Mouse (Mus musculus): ENCODE measurements around the gene Rnf220.

Gene Rnf220

DNA sequence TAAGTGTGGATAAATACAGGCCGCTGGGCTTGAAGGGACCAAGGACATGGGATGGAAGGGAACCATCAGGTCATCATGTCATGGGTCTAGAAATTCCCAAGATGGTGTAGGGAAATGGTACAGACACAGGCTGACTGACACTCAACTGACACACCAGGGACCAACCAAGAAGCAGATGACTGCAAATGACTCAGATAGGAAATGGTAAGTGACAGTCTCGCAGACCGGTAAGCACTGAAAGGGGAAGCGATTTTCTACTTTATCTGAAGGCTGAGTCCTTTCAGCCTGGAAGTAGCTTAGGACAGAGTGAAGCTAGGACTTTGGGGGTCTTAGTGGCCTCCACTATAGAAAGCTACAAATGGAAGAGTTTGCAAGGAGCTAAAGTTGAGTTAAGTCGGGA, 155.6 kb downstream of the Rnf220 start:
- 95% methylated on average over 5 of the region's 5 CpGs for WGBS

DNA sequence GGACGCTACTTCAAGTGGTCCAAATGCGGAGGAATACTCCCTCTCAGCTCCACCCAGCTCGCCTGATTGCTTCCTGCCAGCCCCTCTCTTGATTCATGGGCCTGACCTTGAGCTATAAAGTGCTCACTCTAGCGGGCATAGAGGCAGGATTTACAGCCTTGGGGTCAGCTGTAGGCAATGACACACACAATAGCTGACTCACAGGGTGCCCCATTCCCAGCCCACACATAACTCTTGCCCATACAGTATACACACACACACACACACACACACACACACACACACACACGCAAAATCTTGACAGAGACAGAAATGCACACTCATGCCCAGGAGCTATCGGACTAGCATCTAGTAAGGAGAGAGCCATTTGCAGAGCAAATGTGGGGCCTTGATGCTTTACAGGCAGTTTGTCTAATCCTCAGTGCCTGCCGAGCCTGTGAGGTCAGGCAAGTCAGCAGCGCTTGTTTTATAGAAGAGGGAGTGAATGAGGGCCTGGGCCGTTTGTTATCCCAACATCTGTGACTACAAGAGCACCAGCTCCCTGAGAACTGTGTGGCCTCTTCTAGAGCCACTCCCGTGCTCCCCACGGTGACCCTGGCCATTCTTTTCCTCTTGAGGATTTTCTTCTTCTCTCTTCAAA, 165.9 kb downstream of the Rnf220 start:
- 77% methylated on average over 11 of the region's 11 CpGs for WGBS

GRCm38 (mm10) chr4:117330132-117330531, 166.7 kb downstream of the Rnf220 start:
- WGBS, result 93% methylated on average over 3 of the region's 3 CpGs

DNA sequence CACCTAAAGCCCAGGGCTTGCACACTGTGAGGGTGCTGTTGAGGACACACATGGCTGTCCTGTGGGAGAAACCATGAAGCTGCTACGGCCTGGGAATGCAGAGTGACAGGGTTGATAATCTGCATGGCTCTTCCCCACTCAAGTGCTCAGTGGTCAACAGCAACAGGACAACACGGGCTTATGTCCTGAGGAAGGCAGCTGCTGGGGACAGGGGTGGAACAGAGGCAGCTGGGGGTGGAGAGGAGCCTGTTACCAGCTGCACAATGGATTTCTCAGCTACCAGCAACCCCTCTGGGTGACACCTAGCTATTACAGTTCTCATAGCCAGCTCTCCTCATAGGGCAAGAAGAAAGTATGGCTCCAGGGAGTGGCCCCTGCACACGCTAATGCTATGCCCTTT, 169.9 kb downstream of the Rnf220 start:
- WGBS, result 88% methylated on average over 3 of the region's 3 CpGs

DNA sequence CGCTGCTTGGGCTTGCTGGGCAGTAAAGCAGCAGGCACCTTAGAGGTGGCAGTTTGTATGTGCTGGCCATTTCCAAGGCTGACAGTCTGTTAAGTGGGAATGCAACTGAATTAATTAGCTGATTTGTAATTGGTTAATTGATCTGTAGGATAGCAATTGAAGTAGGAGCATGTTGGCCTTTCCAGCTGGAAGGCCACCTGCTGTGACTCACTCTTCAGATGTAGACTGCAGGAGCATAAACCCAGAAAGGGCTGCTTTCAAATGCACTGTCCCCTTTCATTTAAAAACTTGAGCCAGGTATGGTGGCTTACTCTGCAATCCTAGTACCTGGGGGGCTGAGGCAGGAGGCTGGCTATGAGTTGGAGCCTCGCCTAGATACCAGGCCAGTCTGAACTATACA, 171.8 kb downstream of the Rnf220 start:
- WGBS, result 97% methylated on average over 2 of the region's 2 CpGs

DNA sequence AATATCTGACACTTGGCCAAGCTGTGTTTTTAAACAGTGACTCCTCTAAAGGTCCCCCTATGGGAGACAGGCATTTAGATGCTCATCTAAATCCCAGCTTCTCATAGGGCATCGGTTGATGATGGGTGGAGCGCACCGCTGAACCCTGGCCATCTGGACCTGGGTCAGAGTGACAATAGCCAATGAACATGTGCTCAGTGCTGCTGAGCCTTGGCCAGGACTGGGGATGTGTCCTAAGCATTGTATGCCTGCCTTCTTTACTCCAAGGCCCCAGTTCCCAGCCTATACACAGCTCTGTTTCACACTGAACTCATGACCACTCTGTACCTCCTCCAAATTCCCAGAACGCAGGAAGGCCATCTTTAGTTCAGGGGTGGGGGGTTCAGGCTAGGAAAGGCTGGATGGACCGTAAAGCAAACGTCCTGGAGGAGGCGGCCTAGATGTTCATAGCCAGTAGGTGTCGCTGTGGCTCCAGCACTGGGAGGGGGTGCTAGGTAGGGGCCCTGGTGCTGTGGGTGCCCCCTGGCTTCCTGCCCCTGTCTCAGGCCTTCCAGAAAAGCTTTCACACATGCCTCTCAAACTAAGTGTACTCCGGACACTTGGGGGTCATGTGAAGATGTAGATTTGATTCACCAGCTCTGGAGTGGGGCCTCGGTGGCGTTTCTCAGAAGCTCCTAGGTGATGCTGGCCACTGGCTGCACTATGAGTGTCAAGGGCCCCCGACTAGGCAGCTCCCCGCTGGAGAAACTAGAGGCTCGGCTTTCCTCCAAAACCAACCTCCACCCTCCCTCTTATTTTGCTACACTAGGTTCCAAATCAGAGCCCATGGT, 173.1 kb downstream of the Rnf220 start:
- WGBS, result 39% methylated on average over 14 of the region's 14 CpGs

DNA sequence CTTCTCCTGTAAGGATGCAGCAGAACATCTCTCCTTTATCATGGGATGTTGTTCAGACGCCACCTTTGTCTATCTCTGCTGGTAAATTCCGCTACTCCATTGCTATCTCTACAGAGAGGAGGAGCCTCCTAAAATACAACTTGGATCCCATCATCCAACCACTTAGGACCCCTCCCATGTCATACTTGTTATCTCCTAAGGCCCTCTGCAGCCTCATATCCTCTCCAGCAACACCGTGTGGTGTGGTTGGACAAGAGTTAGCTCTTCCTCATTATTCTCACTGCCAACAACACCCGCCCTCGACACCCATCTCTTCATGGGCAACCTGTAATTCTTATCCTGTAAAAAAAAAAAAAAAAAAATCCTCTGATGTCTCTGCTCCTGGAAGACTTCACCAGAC, 175.8 kb downstream of the Rnf220 start:
- 96% methylated on average over 5 of the region's 5 CpGs for WGBS

DNA sequence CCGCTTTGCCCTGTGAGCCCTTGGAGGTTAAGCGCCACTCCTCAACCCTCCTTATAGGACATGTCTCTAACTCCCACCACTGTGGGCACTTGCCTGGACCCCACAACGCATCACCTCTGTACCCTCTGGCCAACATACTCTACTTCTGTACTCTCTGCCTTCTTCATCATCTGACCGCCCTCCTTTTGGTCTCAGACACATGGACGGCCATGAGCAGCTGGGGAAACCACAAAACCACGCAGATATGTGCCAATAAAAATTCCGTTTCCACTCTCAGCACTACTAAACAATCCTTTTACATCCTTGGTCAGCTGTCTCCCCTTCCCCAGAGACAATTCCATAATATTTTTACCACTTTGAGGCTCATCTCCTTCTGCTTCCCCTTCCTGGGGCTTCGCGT, 178.3 kb downstream of the Rnf220 start:
- WGBS, result 91% methylated on average over 9 of the region's 9 CpGs

DNA sequence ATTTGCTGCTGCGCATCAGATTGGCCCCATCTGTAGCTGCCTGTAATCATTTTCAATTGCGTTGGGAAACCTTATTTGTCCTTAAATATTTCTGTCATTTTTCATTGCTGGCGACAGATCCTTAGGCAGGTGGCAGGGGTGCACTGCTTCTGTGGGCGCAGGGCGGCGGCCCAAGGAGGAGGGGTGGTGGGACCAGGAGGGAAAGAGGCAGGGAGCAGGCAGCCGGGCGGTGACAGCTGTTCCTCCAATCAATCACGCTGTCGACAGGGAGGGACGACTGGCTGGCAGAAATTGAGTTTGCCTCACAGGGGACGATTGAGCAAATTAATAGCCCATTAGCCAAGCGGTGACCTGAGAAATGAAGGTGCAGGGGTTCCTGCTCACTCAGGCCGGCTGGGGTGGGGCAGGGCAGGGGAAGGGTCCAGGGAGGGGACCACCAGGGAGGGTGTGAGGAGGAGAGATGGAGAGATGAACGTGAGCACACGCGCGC, 179.1 kb downstream of the Rnf220 start:
- WGBS, result 42% methylated on average over 18 of the region's 18 CpGs

- 62% methylated on average over 6 of the region's 6 CpGs for WGBS
These were observed 180.1 kb downstream of the Rnf220 start for GRCm38 (mm10) chr4:117316800-117317199.

- 88% methylated on average over 16 of the region's 16 CpGs for WGBS
These were observed 181.9 kb downstream of the Rnf220 start for GRCm38 (mm10) chr4:117314849-117315500.

- WGBS, result 35% methylated on average over 4 of the region's 4 CpGs
These were observed 183.8 kb downstream of the Rnf220 start for GRCm38 (mm10) chr4:117313085-117313424.

- WGBS, result 36% methylated on average over 26 of the region's 26 CpGs
These were observed 184.3 kb downstream of the Rnf220 start for GRCm38 (mm10) chr4:117312416-117313084.

GRCm38 (mm10) chr4:117311891-117312290, 185.0 kb downstream of the Rnf220 start:
- WGBS, result 82% methylated on average over 5 of the region's 5 CpGs

DNA sequence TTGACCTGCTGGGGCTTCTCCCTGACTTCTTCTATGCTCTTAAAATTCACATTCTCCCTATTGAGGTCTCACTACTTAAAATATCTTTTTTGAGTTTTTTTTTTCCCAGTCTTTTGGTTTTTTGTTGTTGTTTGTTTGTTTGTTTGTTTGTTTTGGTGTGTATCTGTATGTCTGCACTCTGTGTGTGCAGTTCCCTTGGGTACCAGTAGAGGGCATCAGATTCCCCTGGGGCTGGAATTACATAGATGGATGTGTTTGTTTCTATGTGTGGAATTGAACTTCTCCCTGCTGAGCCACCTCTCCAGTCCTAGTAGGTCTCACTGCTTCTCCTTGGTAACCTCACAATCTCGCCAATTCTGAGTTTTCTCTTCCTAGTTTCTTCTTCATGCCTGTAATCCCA, 187.4 kb downstream of the Rnf220 start:
- WGBS, result 97% methylated on average over 1 of the region's 1 CpGs

- 74% methylated on average over 6 of the region's 6 CpGs for WGBS
These were observed 189.6 kb downstream of the Rnf220 start for GRCm38 (mm10) chr4:117307270-117307669.

GRCm38 (mm10) chr4:117305461-117305860, 191.4 kb downstream of the Rnf220 start:
- 85% methylated on average over 6 of the region's 7 CpGs for WGBS

GRCm38 (mm10) chr4:117304239-117305025, 192.4 kb downstream of the Rnf220 start:
- 10% methylated on average over 54 of the region's 54 CpGs for WGBS

- WGBS, result 21% methylated on average over 30 of the region's 30 CpGs
These were observed 193.1 kb downstream of the Rnf220 start for GRCm38 (mm10) chr4:117303581-117304238.

GRCm38 (mm10) chr4:117302027-117302806, 194.6 kb downstream of the Rnf220 start:
- 54% methylated on average over 14 of the region's 14 CpGs for WGBS
